Mouse (Mus musculus): ENCODE results near the gene Asap2. TPM values are rescaled to one million over a fixed set of nuclear protein-coding genes. Genes with fewer than 3 reads are reported as not detected.

Asap2 gene
- total and polyA plus RNA-seq, 3 experiments = 0.46 to 1.9 TPM; not detected in 1

DNA sequence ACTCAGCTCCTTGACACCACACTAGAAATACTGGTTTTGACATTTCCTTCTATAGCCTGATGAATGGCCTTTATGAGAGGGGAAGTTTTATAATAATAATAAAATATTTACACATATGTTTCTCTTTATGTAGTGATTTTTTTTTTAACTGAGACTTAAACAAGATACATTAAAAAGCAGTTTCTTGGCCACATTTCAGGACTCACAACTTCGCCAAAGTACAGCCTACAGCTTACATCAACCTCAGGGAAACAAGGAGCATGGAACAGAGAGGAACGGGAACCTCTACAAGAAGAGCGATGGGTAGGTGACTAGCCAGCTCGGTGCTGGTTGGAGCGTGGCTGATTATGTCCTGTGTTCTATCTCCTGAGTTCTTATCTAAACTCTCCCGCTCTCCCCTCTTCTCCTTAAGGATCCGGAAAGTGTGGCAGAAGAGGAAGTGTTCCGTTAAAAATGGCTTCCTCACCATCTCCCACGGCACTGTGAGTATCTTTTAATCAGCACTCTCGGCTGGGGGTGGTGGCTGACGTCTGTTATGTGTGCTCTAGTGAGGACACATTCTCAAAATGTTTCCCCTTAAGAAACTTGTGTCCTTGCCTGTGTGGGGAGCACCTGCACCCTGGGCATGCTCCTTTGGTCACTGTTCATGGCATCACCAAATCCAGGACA lies 227.7 kb downstream of the Asap2 start:
- TF ChIP-seq SMC3 (IDR thresholded peaks at IDR 0.05; ENCODE audit: low read depth, low read length) (no peak), MYB (IDR thresholded peaks at IDR 0.05; ENCODE audit: low read depth, low read length) (no peak), TBP (IDR thresholded peaks at IDR 0.05; ENCODE audit: low read depth, low read length) (no peak)
- H3K4me1 ChIP-seq (ENCODE audit: control insufficient read depth in 1 of 2, insufficient read depth in 2 of 2, low read length in 2 of 2) = peaks cover 0 to 6% of the 10 kb centered on the region in 2 experiments; a peak in 2 of 4 replicates
- H3K27ac ChIP-seq (ENCODE audit: control insufficient read depth, low read depth, low read length) = peak overlapping the region; percentile 39
- no peak overlapping the region for H3K9ac ChIP-seq (ENCODE audit: control insufficient read depth, low read depth, low read length, poor library complexity, severe bottlenecking)
- peaks cover 0 to 3% of the 10 kb centered on the region in 2 experiments; a peak in 2 of 4 replicates for H3K36me3 ChIP-seq (ENCODE audit: control insufficient read depth in 1 of 2, insufficient read depth in 2 of 2, low read length in 2 of 2)
- no peaks in the 10 kb centered on the region for H3K9me3 ChIP-seq (replicated peaks; ENCODE audit: insufficient read depth, low read length)
- no peaks in the 10 kb centered on the region for H3K79me2 ChIP-seq (ENCODE audit: control insufficient read depth, insufficient read depth, low read length, poor library complexity)
- H3K27me3 ChIP-seq (ENCODE audit: control insufficient read depth in 1 of 2, insufficient read depth in 2 of 2, low read length in 2 of 2) = no peaks in the 10 kb centered on the region
- H3K4me3 ChIP-seq (ENCODE audit: control insufficient read depth in 1 of 2, insufficient read depth in 1 of 2, low read depth in 2 of 2, low read length in 2 of 2) = no peak overlapping the region
- DNase-seq (ENCODE audit: low read depth, low spot score) = peak; percentile 18

DNA sequence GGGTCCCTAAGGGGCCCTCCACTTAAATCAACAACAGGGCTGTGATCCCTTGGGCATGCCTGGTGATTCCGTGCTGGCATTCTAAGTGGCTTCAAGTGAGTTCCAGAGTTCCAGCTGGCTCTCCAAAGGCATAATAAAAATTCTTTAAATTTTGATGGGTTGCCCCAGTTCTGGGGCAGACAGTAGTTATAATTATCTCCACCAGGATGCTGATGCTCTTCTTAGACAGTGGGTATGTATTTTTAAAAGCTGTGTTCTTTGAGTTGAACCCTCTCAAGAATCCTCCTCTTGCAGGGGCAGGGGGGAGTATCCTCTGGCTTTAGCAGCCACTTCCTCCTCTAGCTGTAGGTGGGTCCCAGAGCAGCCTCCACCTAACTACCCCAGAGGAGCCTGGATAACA lies 230.3 kb downstream of the Asap2 start:
- H3K36me3 ChIP-seq (ENCODE audit: control insufficient read depth in 1 of 2, insufficient read depth in 2 of 2, low read length in 2 of 2) = peaks cover 0 to 3% of the 10 kb centered on the region in 2 experiments; a peak in 2 of 4 replicates
- H3K27ac ChIP-seq (ENCODE audit: control insufficient read depth, low read depth, low read length) = no peak overlapping the region
- H3K9ac ChIP-seq (ENCODE audit: control insufficient read depth, low read depth, low read length, poor library complexity, severe bottlenecking) = no peak overlapping the region
- no peak for TF ChIP-seq MYC (IDR thresholded peaks at IDR 0.05; ENCODE audit: low read depth, low read length)
- no peak for TF ChIP-seq USF1 (IDR thresholded peaks at IDR 0.05; ENCODE audit: low read depth, low read length)
- no peak for TF ChIP-seq RAD21 (IDR thresholded peaks at IDR 0.05; ENCODE audit: low read depth, low read length)
- TF ChIP-seq MAX (IDR thresholded peaks at IDR 0.05; ENCODE audit: low read length) = no peak
- no peak for TF ChIP-seq SIN3A (IDR thresholded peaks at IDR 0.05; ENCODE audit: low read length)
- TF ChIP-seq KAT2A (conservative IDR thresholded peaks at IDR 0.05; ENCODE audit: low read depth, low read length) = no peak
- no peak for TF ChIP-seq TBP (IDR thresholded peaks at IDR 0.05; ENCODE audit: low read depth, low read length)
- no peak for TF ChIP-seq E2F4 (IDR thresholded peaks at IDR 0.05; ENCODE audit: borderline replicate concordance, low read depth, low read length)
- no peak for TF ChIP-seq UBTF (IDR thresholded peaks at IDR 0.05; ENCODE audit: borderline replicate concordance, insufficient read depth, low read depth, low read length)
- no peak for TF ChIP-seq RCOR1 (IDR thresholded peaks at IDR 0.05; ENCODE audit: low read depth, low read length)
- TF ChIP-seq ETS1 (IDR thresholded peaks at IDR 0.05; ENCODE audit: low read depth, low read length) = no peak
- no peak for TF ChIP-seq POLR2A (IDR thresholded peaks at IDR 0.05; ENCODE audit: control insufficient read depth in 1 of 2, insufficient read depth in 1 of 2, low read depth in 1 of 2, low read length in 2 of 2, poor library complexity in 1 of 2)
- no peak for TF ChIP-seq MAZ (IDR thresholded peaks at IDR 0.05; ENCODE audit: low read depth, low read length)
- no peak for TF ChIP-seq NELFE (IDR thresholded peaks at IDR 0.05; ENCODE audit: low read depth, low read length)
- no peak for TF ChIP-seq CHD1 (IDR thresholded peaks at IDR 0.05; ENCODE audit: low read depth, low read length)
- TF ChIP-seq MAFK (IDR thresholded peaks at IDR 0.05; ENCODE audit: borderline replicate concordance, low read depth, low read length) = no peak
- no peak for TF ChIP-seq SMC3 (IDR thresholded peaks at IDR 0.05; ENCODE audit: low read depth, low read length)
- no peak for TF ChIP-seq HCFC1 (IDR thresholded peaks at IDR 0.05; ENCODE audit: low read depth, low read length)
- TF ChIP-seq BHLHE40 (IDR thresholded peaks at IDR 0.05; ENCODE audit: borderline replicate concordance, low read depth, low read length) = no peak
- peaks cover 0 to 6% of the 10 kb centered on the region in 2 experiments; a peak in 2 of 4 replicates for H3K4me1 ChIP-seq (ENCODE audit: control insufficient read depth in 1 of 2, insufficient read depth in 2 of 2, low read length in 2 of 2)
- no peaks in the 10 kb centered on the region for H3K79me2 ChIP-seq (ENCODE audit: control insufficient read depth, insufficient read depth, low read length, poor library complexity)
- DNase-seq (ENCODE audit: low read depth, low spot score) = no peak
- H3K4me3 ChIP-seq (ENCODE audit: control insufficient read depth in 1 of 2, insufficient read depth in 1 of 2, low read depth in 2 of 2, low read length in 2 of 2) = no peak overlapping the region
- no peaks in the 10 kb centered on the region for H3K27me3 ChIP-seq (ENCODE audit: control insufficient read depth in 1 of 2, insufficient read depth in 2 of 2, low read length in 2 of 2)
- H3K9me3 ChIP-seq (replicated peaks; ENCODE audit: insufficient read depth, low read length) = no peaks in the 10 kb centered on the region

Measured in MEL (cell line).